ENCODE assay signal across 26 mouse cellular contexts in the genomic region with DNA sequence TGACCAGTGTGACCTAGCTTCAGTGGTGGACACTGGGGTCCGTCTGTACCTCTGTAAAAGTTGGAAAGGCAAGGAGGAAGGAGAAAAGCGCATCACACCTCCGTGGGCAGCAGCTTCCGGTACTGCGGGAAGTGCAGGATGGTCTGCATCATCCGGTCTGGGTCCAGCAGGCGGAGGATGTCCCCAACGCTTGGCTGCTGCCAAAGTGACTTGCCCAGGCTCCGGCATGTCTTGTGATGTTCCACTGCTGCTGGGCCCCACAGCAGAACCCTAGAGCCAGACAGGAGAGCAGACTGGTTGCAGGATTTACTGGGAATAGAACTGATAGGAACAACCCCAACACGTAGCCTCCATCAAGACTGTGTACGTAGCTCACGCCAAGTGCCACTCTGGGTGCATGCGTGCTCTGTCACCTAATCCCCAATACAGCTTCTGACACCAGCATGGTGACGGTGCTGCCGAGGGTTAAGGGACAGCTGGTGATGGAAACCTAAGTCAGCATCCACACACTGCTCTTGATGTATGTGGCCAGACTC. TPM values are rescaled to one million over a fixed set of nuclear protein-coding genes. Genes with fewer than 3 reads are reported as not detected.
"Had no signal": no experiment of that assay in that cellular context is flagged by ENCODE, and none has a peak within 500 bp of the region (broad histone marks: within the 10 kb centered on the region; RNA-seq: fewer than 3 reads in every experiment).

No protein-coding gene starts in this region.

- ATAC-seq: forebrain, embryonic 16.5 days; hindbrain, embryonic 16.5 days; inflammation-experienced regulatory T-cells, adult 6 months; intestine, embryonic 15.5 days; intestine, postnatal 0 days had no signal

- DNase-seq: gastrocnemius, adult 2 months; gastrocnemius, postnatal 10 days; gastrocnemius, postnatal 25 days; heart, adult 18-20 months; heart, postnatal 10 days; heart, postnatal 4 days; kidney, adult 18-20 months; kidney, adult 8-10 months; kidney, postnatal 10 days; kidney, postnatal 25 days; kidney, postnatal 4 days had no signal

- H3K9ac ChIP-seq: heart, embryonic 12.5 days; hindbrain, embryonic 12.5 days; hindbrain, embryonic 14.5 days; intestine, embryonic 15.5 days; limb, embryonic 12.5 days had no signal

- H3K4me2 ChIP-seq: heart, embryonic 12.5 days; hindbrain, embryonic 12.5 days; hindbrain, embryonic 14.5 days; intestine, embryonic 15.5 days; limb, embryonic 12.5 days had no signal

- H3K4me3 ChIP-seq: gastrocnemius, adult 2 months; heart, embryonic 10.5 days; heart, embryonic 12.5 days; hindbrain, embryonic 10.5 days; hindbrain, embryonic 12.5 days; intestine, embryonic 15.5 days; layer of hippocampus, adult 2 months; left cerebral cortex, adult 2 months; limb, embryonic 10.5 days; limb, embryonic 12.5 days had no signal

- H3K27me3 ChIP-seq: heart, embryonic 12.5 days; hindbrain, embryonic 12.5 days; intestine, embryonic 15.5 days; limb, embryonic 12.5 days had no signal

- H3K27ac ChIP-seq: gastrocnemius, adult 2 months; heart, embryonic 10.5 days; hindbrain, embryonic 10.5 days; hindbrain, embryonic 12.5 days; hindbrain, embryonic 14.5 days; intestine, embryonic 15.5 days; layer of hippocampus, adult 2 months; left cerebral cortex, adult 2 months; limb, embryonic 10.5 days; limb, embryonic 12.5 days had no signal

- H3K9me3 ChIP-seq: heart, embryonic 10.5 days; hindbrain, embryonic 10.5 days; hindbrain, embryonic 12.5 days; intestine, embryonic 15.5 days; limb, embryonic 10.5 days; limb, embryonic 12.5 days had no signal

- H3K4me1 ChIP-seq: heart, embryonic 12.5 days; hindbrain, embryonic 10.5 days; hindbrain, embryonic 12.5 days; intestine, embryonic 15.5 days; limb, embryonic 10.5 days; limb, embryonic 12.5 days had no signal

RNA-seq across cellular contexts. Expression of a gene that starts 29.0 kb away (rescaled TPM):
- polyA plus RNA-seq: forebrain, embryonic 16.5 days; inflammation-experienced regulatory T-cells, adult 6 months; intestine, postnatal 0 days; kidney, embryonic 14.5 days; limb, embryonic 12.5 days had no signal

RNA-seq across cellular contexts. Expression of a gene that starts 59.5 kb away (rescaled TPM):
- polyA plus RNA-seq: inflammation-experienced regulatory T-cells, adult 6 months had no signal
